Mouse (Mus musculus) liver, embryonic 15.5 days (tissue): ENCODE results near the gene Clec12b. TPM values are rescaled to one million over a fixed set of nuclear protein-coding genes. Genes with fewer than 3 reads are reported as not detected.
"Not testable (repeated sequence)": the region's sequence is repeated elsewhere in the genome, so short reads cannot be mapped to it uniquely, and the experiment has no call there.

Source experiments
- ATAC-seq: fragments of 200-750 bp; cut with Nextera tagmentation; 2 replicates; pipeline ENCODE4 v1.8.0; 2017; ENCODE audit warnings: moderate number of reproducible peaks, mild to moderate bottlenecking, moderate library complexity; ENCODE audit not compliant: insufficient read depth
- H3K27ac ChIP-seq: fragments of 300-500 bp; sonication (generic); replicated peaks from 2 replicates; pipeline ENCODE4 v1.5.1; 2015; ENCODE audit warnings: mild to moderate bottlenecking, inconsistent platforms
- H3K27me3 ChIP-seq: fragments of 300-500 bp; sonication (generic); 2 replicates; pipeline ENCODE4 v1.6.1; 2015; ENCODE audit warnings: mild to moderate bottlenecking, inconsistent platforms
- H3K36me3 ChIP-seq: fragments of 300-500 bp; sonication (generic); replicated peaks from 2 replicates; pipeline ENCODE4 v1.6.1; 2015; ENCODE audit warnings: moderate library complexity, mild to moderate bottlenecking, inconsistent platforms
- H3K4me1 ChIP-seq: fragments of 300-500 bp; sonication (generic); replicated peaks from 2 replicates; pipeline ENCODE4 v1.6.1; 2015; ENCODE audit warnings: inconsistent platforms
- H3K4me2 ChIP-seq: fragments of 300-500 bp; sonication (generic); 2 replicates; pipeline ENCODE4 v1.6.1; 2015; ENCODE audit warnings: moderate library complexity, mild to moderate bottlenecking, inconsistent platforms
- H3K4me3 ChIP-seq: fragments of 300-500 bp; sonication (generic); replicated peaks from 2 replicates; pipeline ENCODE4 v1.5.1; 2015; ENCODE audit warnings: mild to moderate bottlenecking, inconsistent platforms
- H3K9ac ChIP-seq: fragments of 300-500 bp; sonication (generic); 2 replicates; pipeline ENCODE4 v1.6.1; 2015; ENCODE audit warnings: moderate library complexity, mild to moderate bottlenecking, inconsistent platforms
- H3K9me3 ChIP-seq: fragments of 300-500 bp; sonication (generic); replicated peaks from 2 replicates; pipeline ENCODE4 v1.6.1; 2016; ENCODE audit warnings: inconsistent platforms
- WGBS: fragments of 180-500 bp; shearing (Covaris S2); methylation state at CpG from one replicate; pipeline ENCODE4 v1.1.7; 2015; ENCODE audit warnings: mixed read lengths; ENCODE audit not compliant: insufficient replicate concordance; 5-methylcytosine and 5-hydroxymethylcytosine counted together
- polyA plus RNA-seq: library from polyadenylated mRNA; unstranded; fragments of >200 nt; fragmentation: Nextera tagmentation; extraction: Ambion mirVana; gene quantifications from 2 replicates; pipeline ENCODE4 v1.2.1, GENCODE M21; 2015

The Clec12b gene
- polyA plus RNA-seq, 1 experiment from 2014 or later = 0.06 TPM

DNA sequence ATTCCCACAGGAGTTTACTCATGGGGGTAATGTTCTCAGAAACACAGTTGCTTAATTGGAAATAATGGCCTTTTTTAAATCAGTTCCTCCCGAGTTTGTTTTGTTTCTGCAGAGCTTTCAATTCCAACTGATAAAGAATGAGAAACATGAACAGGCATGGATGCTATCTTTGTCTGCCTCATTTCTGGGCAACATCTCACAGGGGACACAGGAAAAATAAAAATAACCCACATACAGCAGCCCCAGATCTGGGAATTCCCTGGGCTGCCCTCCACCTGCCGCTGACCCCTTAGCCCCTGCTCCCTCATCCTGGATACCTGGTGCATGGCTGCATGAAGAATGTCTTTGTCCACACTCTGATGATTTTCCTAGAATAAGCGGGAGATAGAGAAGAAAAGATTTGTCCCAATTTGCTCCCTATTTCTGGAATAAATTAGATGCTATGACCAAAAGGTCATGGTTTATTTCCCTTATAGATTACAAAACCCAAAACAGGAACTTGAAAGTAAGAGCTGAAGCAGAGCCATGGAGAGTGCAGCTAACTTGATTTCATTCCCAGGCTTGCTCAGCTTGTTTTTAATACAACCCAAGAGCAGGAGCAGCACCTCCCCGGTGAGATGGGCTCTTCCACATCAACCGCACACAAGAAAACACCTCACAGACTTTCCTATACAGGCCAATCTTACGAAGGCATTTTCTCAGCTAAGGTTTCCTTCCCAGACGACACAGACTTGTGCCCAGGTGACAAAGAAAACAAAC lies 16.1 kb downstream of the Clec12b start:
- H3K9ac ChIP-seq = no peak overlapping the region
- H3K4me1 ChIP-seq = no peaks in the 10 kb centered on the region
- no peak overlapping the region for H3K4me2 ChIP-seq
- H3K27ac ChIP-seq = no peak overlapping the region
- H3K4me3 ChIP-seq = no peak overlapping the region
- H3K27me3 ChIP-seq = no peaks in the 10 kb centered on the region
- H3K9me3 ChIP-seq = no peaks in the 10 kb centered on the region
- H3K36me3 ChIP-seq = no peaks in the 10 kb centered on the region
- ATAC-seq = no peak
- 56% methylated on average over 7 of the region's 7 CpGs for WGBS

DNA sequence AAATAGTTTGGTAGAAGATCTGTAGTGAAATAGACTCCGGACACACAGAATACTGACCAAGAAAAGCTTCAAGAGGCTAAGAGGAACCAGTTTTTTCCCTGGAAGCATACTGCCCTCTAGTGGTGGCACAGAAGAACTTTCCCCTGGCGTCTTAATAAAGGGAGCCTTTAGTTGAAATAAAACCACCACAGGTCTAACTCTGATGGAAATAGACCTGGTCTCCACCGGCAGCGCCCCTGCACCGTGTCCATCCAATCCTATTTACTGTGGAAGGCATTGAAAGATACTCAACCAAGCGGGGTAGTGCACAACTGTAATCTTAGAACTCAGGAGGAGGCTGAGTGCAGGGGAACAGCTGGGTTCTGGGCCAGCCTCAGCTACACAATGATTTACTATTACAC lies 19.7 kb downstream of the Clec12b start:
- Histone ChIP-seq H3K9ac (no peak overlapping the region), H3K4me2 (no peak overlapping the region), H3K9me3 (no peaks in the 10 kb centered on the region), H3K4me1 (peaks cover 5% of the 10 kb centered on the region; the same call in 1 of the 2 replicates), H3K36me3 (no peaks in the 10 kb centered on the region), H3K27ac (no peak overlapping the region), H3K27me3 (no peaks in the 10 kb centered on the region), H3K4me3 (no peak overlapping the region)
- ATAC-seq = no peak
- WGBS = 8% methylated on average over 6 of the region's 6 CpGs

DNA sequence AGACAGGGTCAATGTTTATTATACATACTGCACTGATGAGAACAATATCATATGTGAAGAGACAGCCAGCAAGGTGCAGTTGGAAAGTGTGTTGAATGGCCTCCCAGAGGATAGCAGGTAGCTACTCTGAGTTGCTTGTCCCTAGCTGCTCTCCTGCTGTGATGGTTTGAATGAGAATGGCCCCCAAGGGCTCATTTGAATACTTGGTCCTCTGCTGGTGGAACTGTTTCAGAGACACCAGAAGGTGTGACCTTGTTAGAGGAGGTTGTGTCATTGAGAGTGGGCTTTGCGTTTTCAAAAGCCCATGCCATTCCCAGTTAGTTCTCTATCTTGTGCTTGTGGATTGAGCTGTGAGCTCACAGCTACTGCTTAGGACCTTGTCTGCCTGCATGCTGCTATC lies 21.7 kb downstream of the Clec12b start:
- ATAC-seq = no peak
- Histone ChIP-seq H3K9ac (no peak overlapping the region), H3K9me3 (no peaks in the 10 kb centered on the region)

DNA sequence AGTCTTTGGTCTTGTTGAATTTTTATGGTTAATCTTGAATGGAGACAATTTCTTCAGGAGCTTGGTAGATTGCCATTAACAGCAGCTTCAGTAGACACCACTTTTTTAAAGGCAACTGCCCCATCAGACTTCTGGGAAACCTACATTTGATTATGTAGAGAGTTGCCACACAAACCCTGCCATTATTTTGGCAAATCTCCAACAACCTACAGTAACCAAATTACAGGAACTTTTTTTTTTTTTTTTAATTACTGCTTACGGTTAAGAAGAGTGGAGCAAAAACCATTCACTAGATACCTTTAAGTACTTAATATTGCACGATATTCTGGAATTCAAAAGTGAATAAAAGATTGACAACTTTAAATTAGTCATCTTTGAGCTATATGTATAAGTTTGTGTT lies 26.2 kb downstream of the Clec12b start:
- Histone ChIP-seq H3K4me1 (peaks cover 5% of the 10 kb centered on the region; the same call in 1 of the 2 replicates), H3K9ac (no peak overlapping the region), H3K4me2 (no peak overlapping the region), H3K27ac (no peak overlapping the region), H3K27me3 (no peaks in the 10 kb centered on the region), H3K9me3 (no peaks in the 10 kb centered on the region), H3K4me3 (no peak overlapping the region), H3K36me3 (no peaks in the 10 kb centered on the region)
- 64% methylated on average over 2 of the region's 2 CpGs for WGBS
- no peak for ATAC-seq

More for the DNA sequence above, 21.7 kb downstream of the Clec12b start:
- WGBS = 41% methylated on average over 1 of the region's 1 CpGs
- Histone ChIP-seq H3K4me2 (no peak overlapping the region), H3K4me3 (no peak overlapping the region), H3K4me1 (peaks cover 5% of the 10 kb centered on the region; the same call in 1 of the 2 replicates), H3K27me3 (no peaks in the 10 kb centered on the region), H3K36me3 (no peaks in the 10 kb centered on the region), H3K27ac (no peak overlapping the region)

DNA sequence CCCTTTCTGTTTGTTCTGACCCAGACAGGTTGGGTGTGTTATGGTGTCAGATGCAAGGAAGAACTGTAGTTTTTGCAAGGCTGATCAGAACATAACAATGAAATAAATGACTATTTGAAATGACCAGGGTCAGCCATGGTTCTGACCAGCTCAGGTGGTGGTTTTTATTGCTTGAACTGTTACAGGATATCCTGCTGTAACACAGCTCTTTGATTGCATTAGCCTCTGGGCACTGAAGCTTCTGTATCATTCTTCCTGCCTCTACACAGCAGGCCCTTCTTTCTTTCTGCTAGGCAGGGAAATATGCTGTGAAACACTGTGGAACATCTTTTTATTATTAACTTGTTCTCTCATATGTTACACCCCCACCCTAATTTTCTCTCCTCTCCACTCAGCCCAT lies 29.2 kb downstream of the Clec12b start:
- Histone ChIP-seq H3K9me3 (no peaks in the 10 kb centered on the region), H3K27me3 (no peaks in the 10 kb centered on the region), H3K27ac (no peak overlapping the region), H3K36me3 (no peaks in the 10 kb centered on the region), H3K4me3 (no peak overlapping the region), H3K4me1 (no peaks in the 10 kb centered on the region), H3K4me2 (no peak overlapping the region), H3K9ac (no peak overlapping the region)
- ATAC-seq = no peak

DNA sequence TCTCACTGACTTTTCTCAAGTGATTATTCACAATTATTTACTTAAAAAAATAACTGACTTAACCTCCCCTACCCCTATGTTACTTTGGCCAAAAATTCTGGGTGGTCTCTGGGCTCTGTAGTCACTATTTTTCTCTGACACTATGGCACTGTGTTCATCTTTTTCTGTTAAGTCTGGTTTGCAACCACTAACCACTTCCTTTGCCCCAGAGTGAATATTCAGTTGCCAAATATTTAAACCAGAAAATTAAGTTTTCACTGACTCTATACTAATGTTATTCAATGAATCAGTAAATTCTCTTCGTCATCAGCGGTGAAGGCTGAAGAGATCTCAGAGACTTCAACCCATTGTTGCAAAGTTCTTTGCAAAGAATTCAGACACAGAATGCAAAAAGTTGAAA lies 29.9 kb downstream of the Clec12b start:
- H3K4me1 ChIP-seq = no peaks in the 10 kb centered on the region
- no peak overlapping the region for H3K9ac ChIP-seq
- ATAC-seq = no peak
- 73% methylated on average over 2 of the region's 2 CpGs for WGBS
- H3K4me2 ChIP-seq = no peak overlapping the region
- no peak overlapping the region for H3K27ac ChIP-seq
- no peaks in the 10 kb centered on the region for H3K36me3 ChIP-seq
- no peak overlapping the region for H3K4me3 ChIP-seq
- no peaks in the 10 kb centered on the region for H3K9me3 ChIP-seq
- no peaks in the 10 kb centered on the region for H3K27me3 ChIP-seq

DNA sequence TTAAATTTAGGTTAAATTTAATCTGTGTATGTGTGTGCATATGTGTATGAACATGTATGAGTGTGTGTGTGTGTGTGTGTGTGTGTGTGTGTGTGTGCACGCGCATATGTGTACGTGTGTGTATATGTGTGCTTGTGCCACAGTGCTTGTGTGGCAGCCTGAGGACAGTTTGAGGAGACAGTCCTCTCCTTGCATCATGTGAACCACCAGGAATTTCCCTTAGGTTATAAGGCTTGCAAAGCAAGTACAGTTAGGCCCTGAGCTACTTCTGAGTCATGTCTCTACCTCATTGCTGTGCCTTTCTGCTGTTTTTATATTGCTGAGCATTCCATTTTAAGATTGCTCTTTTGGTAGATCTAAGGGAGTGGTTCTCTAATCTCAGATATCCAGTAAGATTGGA lies 34.6 kb downstream of the Clec12b start:
- Histone ChIP-seq H3K36me3 (no peaks in the 10 kb centered on the region), H3K4me2 (no peak overlapping the region), H3K4me1 (no peaks in the 10 kb centered on the region), H3K9me3 (no peaks in the 10 kb centered on the region), H3K9ac (no peak overlapping the region), H3K4me3 (peak overlapping the region; percentile 25), H3K27me3 (no peaks in the 10 kb centered on the region), H3K27ac (peak overlapping the region; percentile 29; the same call in 1 of the 2 replicates)
- ATAC-seq = no peak
- 79% methylated on average over 3 of the region's 3 CpGs for WGBS

DNA sequence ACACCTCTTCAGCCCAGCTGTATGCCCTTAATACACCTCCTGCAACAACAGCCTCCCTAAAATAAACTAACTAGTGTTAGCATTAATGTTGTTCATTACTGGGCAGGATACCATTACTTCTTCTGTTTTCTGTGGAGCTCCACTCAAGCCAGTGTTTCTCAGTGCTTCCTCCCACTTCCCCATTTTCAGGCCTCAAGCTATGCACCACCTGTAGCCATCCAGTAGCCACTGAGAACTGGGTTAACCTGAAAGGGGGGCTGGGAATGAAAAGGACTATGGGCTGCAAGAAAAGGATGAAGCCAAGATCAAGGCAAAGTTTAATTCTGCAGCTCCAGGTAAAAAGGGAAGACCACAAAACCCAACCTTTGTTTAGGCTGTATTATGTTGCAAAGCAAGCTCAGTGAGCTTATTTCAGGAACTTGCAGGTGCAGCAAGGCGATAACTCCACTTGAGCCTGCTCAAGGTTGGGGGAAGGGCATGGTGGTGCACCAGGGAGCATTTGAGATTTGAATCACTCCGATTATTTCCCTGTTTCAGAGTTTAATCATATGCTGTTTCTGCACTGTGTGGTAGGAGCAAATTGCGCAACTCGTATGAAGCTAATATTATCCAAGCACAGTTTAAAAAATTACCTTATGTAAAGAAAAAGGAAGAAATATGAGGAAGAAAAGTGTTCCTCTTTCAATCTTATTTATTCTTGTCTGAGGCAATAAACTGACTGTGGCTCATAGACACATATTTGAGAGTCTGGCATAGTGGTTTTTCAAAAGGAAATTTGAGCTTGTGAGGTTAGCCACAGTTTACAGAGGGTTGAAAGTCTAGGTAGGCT lies 35.9 kb downstream of the Clec12b start:
- Histone ChIP-seq H3K36me3 (no peaks in the 10 kb centered on the region), H3K4me3 (0 out of 2 replicates have a peak overlapping the region, but pooled peaks have one; percentile 2), H3K27me3 (no peaks in the 10 kb centered on the region), H3K9ac (no peak overlapping the region), H3K27ac (peak overlapping the region; percentile 31), H3K9me3 (no peaks in the 10 kb centered on the region), H3K4me2 (0 out of 2 replicates have a peak overlapping the region, but pooled peaks have one; percentile 11), H3K4me1 (no peaks in the 10 kb centered on the region)
- WGBS = 25% methylated on average over 4 of the region's 4 CpGs
- peak; percentile 71 for ATAC-seq

DNA sequence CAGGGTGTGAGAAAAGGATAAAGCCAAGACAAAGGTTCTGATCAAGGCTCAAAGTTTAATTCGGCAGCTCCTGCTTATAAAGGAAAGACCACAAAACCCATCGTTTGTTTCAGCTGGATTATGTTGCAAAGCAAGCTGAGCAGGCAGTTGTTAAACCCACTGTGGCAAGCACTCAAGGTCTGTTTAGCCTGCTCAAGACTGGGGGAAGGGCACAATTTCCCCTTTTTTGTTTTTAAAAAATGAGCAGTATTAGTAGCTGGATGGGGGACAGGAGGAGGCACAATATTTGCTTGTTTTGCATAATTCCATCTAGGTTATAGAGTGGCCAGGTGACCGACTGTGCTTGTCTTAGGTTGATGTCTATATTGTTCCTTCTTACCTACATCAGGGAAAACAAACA lies 41.3 kb downstream of the Clec12b start:
- Histone ChIP-seq H3K9me3 (no peaks in the 10 kb centered on the region), H3K4me3 (no peak overlapping the region), H3K4me2 (no peak overlapping the region), H3K27ac (0 out of 2 replicates have a peak overlapping the region, but pooled peaks have one; percentile 31), H3K27me3 (no peaks in the 10 kb centered on the region), H3K36me3 (no peaks in the 10 kb centered on the region), H3K4me1 (no peaks in the 10 kb centered on the region), H3K9ac (no peak overlapping the region)
- 31% methylated on average over 3 of the region's 3 CpGs for WGBS
- ATAC-seq = no peak

DNA sequence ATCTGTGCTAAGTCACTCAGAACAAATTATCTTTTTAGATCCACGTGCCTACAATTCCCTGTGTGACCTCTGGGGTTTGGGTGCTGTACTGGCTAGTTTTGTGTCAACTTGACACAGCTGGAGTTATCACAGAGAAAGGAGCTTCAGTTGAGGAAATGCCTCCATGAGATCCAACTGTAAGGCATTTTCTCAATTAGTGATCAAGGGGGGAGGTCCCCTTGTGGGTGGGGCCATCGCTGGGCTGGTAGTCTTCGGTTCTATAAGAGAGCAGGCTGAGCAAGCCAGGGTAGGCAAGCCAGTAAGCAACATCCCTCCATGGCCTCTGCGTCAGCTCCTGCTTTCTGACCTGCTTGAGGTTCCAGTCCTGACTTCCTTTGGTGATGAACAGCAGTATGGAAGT lies 43.3 kb downstream of the Clec12b start, which contains the start of gene Clec12a:
Gene Clec12a (plus strand): TSS at position 301 of the 400 bp plus-strand sequence.
- H3K36me3 ChIP-seq, H3K27me3 ChIP-seq, ATAC-seq, H3K9me3 ChIP-seq, H3K4me2 ChIP-seq, H3K9ac ChIP-seq, H3K4me3 ChIP-seq, H3K27ac ChIP-seq, H3K4me1 ChIP-seq: not testable (repeated sequence)
- WGBS = 68% methylated on average over 4 of the region's 4 CpGs

DNA sequence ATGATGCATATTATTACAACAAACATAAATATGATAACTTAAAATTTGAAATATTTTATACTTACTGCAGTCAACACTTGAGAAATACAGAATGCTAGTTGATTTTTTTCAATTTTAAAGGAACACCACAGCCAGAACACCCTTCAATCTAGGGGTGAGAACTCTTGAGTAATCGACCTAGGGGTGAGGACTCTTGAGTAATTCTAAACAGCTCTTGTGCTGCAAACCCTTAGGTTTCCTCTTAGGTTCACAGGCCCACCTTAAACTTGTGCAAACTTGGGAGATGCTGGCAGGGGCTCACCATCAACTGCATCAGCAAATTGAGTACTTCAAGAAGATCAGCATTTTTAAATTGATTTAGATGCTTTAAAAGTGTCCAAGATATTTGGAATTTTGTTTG lies 47.9 kb downstream of the Clec12b start:
- H3K9me3 ChIP-seq = no peaks in the 10 kb centered on the region
- H3K27ac ChIP-seq = no peak overlapping the region
- ATAC-seq = no peak
- H3K4me2 ChIP-seq = no peak overlapping the region
- H3K4me3 ChIP-seq = no peak overlapping the region
- H3K36me3 ChIP-seq = no peaks in the 10 kb centered on the region
- no peak overlapping the region for H3K9ac ChIP-seq
- WGBS = 23% methylated on average over 1 of the region's 1 CpGs
- no peaks in the 10 kb centered on the region for H3K27me3 ChIP-seq
- H3K4me1 ChIP-seq = no peaks in the 10 kb centered on the region
